Mouse (Mus musculus) lung, embryonic 14.5 days (tissue): ENCODE measurements around the gene Efr3b. TPM values are rescaled to one million over a fixed set of nuclear protein-coding genes. Genes with fewer than 3 reads are reported as not detected.
"Not testable (repeated sequence)": the region's sequence is repeated elsewhere in the genome, so short reads cannot be mapped to it uniquely, and the experiment has no call there.

Source experiments
- ATAC-seq: fragments of 200-750 bp; cut with Nextera tagmentation; 2 replicates; pipeline ENCODE4 v1.8.0; 2017; ENCODE audit warnings: mild to moderate bottlenecking, moderate TSS enrichment, moderate library complexity; ENCODE audit not compliant: insufficient read depth
- DNase-seq: peaks from one replicate; pipeline ENCODE4 v3.0.0-alpha.2; 2015
- H3K27ac ChIP-seq: fragments of 300-500 bp; sonication (generic); 2 replicates; pipeline ENCODE4 v1.5.1; 2014; ENCODE audit warnings: low read depth, mild to moderate bottlenecking, moderate library complexity
- H3K27me3 ChIP-seq: fragments of 300-500 bp; sonication (generic); 2 replicates; pipeline ENCODE4 v1.6.1; 2014; ENCODE audit warnings: low read length, control low read depth; ENCODE audit not compliant: insufficient read depth
- H3K36me3 ChIP-seq: fragments of 300-500 bp; sonication (generic); 2 replicates; pipeline ENCODE4 v1.6.1; 2014; ENCODE audit warnings: control low read depth; ENCODE audit not compliant: insufficient read depth
- H3K4me1 ChIP-seq: fragments of 300-500 bp; sonication (generic); 2 replicates; pipeline ENCODE4 v1.6.1; 2014; ENCODE audit warnings: antibody characterized with exemption, control low read depth; ENCODE audit not compliant: insufficient read depth
- H3K4me2 ChIP-seq: fragments of 300-500 bp; sonication (generic); 2 replicates; pipeline ENCODE4 v1.6.1; 2014; ENCODE audit warnings: mild to moderate bottlenecking
- H3K4me3 ChIP-seq: fragments of 300-500 bp; sonication (generic); 2 replicates; pipeline ENCODE4 v1.5.1; 2014; ENCODE audit warnings: low read depth, low read length
- H3K9ac ChIP-seq: fragments of 300-500 bp; sonication (generic); 2 replicates; pipeline ENCODE4 v1.6.1; 2014
- H3K9me3 ChIP-seq: fragments of 300-500 bp; sonication (generic); 2 replicates; pipeline ENCODE4 v1.6.1; 2016; ENCODE audit warnings: low read depth, low read length, control low read depth
- CTCF ChIP-seq: IDR thresholded peaks from 2 replicates; pipeline ENCODE4 v1.5.1; 2016; ENCODE audit warnings: antibody characterized with exemption, low read depth
- WGBS: fragments of 180-500 bp; shearing (Covaris S2); extraction: QIAGEN DNeasy Blood & Tissue Kit; methylation state at CpG from one replicate; pipeline ENCODE4 v1.1.7; 2014; 5-methylcytosine and 5-hydroxymethylcytosine counted together
- polyA plus RNA-seq: library from polyadenylated mRNA; unstranded; fragments of >200 nt; fragmentation: Nextera tagmentation; extraction: Ambion mirVana; gene quantifications from 2 replicates; pipeline ENCODE4 v1.2.1, GENCODE M21; 2014

Gene Efr3b
- polyA plus RNA-seq, 1 experiment from 2014 or later: 4.1 TPM

DNA sequence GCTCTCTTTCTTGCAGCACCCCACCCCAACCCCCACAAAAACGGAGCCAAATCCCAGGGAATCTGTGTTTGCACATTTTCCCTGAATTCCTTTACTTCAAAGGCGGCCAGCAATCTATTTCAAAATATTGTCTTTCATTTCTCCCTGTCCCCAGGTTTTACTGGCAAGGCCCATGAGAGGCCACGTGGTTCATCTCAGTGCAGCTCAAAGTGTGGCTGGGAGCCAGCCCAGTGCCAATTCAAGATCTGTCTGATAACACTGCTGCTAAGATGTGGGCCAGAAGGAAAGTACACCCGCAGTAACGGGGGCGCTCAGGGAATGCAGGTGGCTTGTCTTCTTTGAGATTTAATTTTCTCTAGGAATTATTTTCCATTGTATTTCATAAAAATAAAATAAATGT, 56.5 kb downstream of the Efr3b start:
- ATAC-seq: no peak
- peak overlapping the region; percentile 44 for H3K4me3 ChIP-seq

DNA sequence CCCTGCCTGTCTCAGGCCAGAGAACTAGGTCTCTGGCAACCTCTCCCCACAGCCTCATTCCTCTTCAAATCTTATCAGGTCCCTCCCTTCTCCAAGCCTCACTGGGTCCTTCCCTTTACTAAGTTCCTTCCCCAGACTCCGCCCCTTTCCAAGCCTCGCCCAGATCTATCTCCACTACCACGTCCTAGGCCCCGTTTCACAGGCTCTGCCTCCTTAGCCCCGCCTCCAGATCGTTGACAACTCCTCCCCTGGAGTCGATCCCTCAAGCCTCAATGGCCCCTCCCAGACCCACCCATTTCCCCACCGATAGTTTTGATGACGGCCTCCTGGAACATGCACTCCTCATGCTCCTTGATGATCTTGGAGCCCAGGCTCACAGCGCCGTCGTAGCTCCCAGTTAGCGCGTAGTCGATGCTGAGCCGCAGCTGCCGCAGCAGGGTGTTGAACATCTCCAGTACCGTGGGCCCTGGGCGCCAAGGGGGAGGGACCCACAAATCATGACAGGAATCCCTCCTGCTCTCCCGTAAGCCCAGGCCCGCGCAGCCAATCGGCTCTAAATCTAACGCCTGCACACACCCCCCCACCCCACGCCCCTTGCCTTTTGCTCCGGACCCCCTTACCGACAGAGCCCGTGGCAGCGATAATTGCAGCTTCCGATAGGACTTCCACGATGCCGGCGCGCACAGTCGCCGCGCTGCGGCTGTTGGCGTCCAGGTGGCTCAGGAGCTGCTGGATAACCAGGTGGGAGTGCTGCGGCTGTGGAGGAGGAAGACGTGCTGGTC, 57.2 kb downstream of the Efr3b start:
- Histone ChIP-seq H3K4me2 (peak overlapping the region; percentile 85), H3K9me3 (no peaks in the 10 kb centered on the region), H3K27ac (peak overlapping the region; percentile 55), H3K4me3 (peak overlapping the region; percentile 44), H3K9ac (peak overlapping the region; percentile 50), H3K4me1 (0 out of 2 replicates have a peak, but pooled peaks cover 6% of the 10 kb centered on the region), H3K36me3 (no peaks in the 10 kb centered on the region), H3K27me3 (no peaks in the 10 kb centered on the region)
- ATAC-seq (peak; percentile 98), DNase-seq (peak; percentile 97)
- WGBS: under 1% methylated on average over 40 of the region's 41 CpGs
- no peak for TF ChIP-seq CTCF

More for the DNA sequence above, 56.5 kb downstream of the Efr3b start:
- Histone ChIP-seq H3K4me2 (peak overlapping the region; percentile 85), H3K4me1 (0 out of 2 replicates have a peak, but pooled peaks cover 6% of the 10 kb centered on the region), H3K27ac (no peak overlapping the region; the same call in 1 of the 2 replicates), H3K9me3 (no peaks in the 10 kb centered on the region), H3K27me3 (no peaks in the 10 kb centered on the region), H3K9ac (no peak overlapping the region), H3K36me3 (no peaks in the 10 kb centered on the region)
- peak; percentile 67 for DNase-seq
- no peak for TF ChIP-seq CTCF
- 19% methylated on average over 6 of the region's 6 CpGs for WGBS

- TF ChIP-seq CTCF: no peak
- H3K4me1 ChIP-seq: 0 out of 2 replicates have a peak, but pooled peaks cover 6% of the 10 kb centered on the region
- no peaks in the 10 kb centered on the region for H3K27me3 ChIP-seq
- no peaks in the 10 kb centered on the region for H3K36me3 ChIP-seq
- DNase-seq (no peak), ATAC-seq (no peak)
- H3K9ac ChIP-seq: no peak overlapping the region
- WGBS: 56% methylated on average over 1 of the region's 1 CpGs
- peak overlapping the region; percentile 85 for H3K4me2 ChIP-seq
- no peaks in the 10 kb centered on the region for H3K9me3 ChIP-seq
- H3K27ac ChIP-seq: no peak overlapping the region
- H3K4me3 ChIP-seq: peak overlapping the region; percentile 44; the same call in 1 of the 2 replicates
Measured at GRCm38 (mm10) chr12:3980991-3981349, 57.7 kb downstream of the Efr3b start.

DNA sequence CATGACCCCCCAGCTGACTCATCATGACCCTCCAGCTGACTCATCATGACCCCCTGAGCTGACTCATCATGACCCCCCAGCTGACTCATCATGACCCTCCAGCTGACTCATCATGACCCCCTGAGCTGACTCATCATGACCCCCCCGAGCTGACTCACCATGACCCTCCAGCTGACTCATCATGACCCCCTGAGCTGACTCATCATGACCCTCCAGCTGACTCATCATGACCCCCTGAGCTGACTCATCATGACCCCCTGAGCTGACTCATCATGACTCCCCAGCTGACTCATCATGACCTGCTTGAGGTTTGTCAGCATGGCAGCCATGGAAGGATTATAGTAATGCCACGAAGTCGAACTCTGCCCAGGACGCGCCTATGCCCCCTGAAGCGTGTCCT, 65.5 kb downstream of the Efr3b start:
- H3K27me3 ChIP-seq, DNase-seq, H3K9me3 ChIP-seq, H3K4me1 ChIP-seq, H3K4me2 ChIP-seq, H3K4me3 ChIP-seq, H3K36me3 ChIP-seq, H3K9ac ChIP-seq, ATAC-seq, H3K27ac ChIP-seq: not testable (repeated sequence)
- 92% methylated on average over 6 of the region's 6 CpGs for WGBS

DNA sequence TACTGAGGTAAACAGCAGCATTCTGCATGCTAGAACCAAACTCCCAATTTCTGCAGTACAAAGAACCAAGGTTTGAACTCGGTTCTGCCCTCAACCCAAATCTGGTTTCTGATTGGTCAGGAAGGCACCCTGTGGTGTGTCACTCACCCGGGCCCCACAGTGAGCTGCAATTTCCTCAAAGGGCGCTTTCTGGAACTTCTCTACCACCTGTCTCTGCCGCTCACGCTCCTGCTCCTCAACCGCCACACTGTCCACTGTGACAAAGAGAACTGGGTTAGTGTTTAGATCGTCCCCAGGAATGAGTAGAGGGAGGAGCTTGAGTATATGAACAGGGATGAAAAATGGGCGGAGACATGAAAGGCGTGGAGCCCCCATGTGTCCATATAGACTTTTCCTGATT, 70.3 kb downstream of the Efr3b start:
- no peaks in the 10 kb centered on the region for H3K27me3 ChIP-seq
- H3K4me2 ChIP-seq: no peak overlapping the region
- WGBS: 61% methylated on average over 9 of the region's 9 CpGs
- H3K4me1 ChIP-seq: no peaks in the 10 kb centered on the region
- H3K9me3 ChIP-seq: no peaks in the 10 kb centered on the region
- no peak overlapping the region for H3K9ac ChIP-seq
- DNase-seq (no peak), ATAC-seq (no peak)
- 0 out of 2 replicates have a peak, but pooled peaks cover 6% of the 10 kb centered on the region for H3K36me3 ChIP-seq
- no peak overlapping the region for H3K27ac ChIP-seq
- H3K4me3 ChIP-seq: no peak overlapping the region
- no peak for TF ChIP-seq CTCF

DNA sequence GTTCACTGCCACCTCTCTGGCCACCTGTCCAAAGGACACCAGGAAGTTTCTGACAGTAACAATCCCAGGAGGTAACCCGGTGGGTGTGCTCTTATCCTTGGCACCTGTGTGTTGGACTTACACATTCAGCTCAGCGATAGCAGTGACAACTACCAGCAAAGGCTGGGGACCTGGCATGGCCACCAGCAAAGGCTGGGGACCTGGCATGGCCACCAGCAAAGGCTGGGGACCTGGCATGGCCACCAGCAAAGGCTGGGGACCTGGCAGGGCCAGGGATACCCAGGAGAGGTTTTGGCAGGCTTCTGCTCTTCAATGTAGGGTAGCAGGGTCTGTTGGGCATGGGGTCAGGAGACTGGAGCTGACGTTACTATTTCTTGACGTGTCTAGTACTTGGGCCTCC, 71.5 kb downstream of the Efr3b start:
- TF ChIP-seq CTCF: no peak
- DNase-seq (no peak), ATAC-seq (no peak)
- Histone ChIP-seq H3K4me2 (no peak overlapping the region), H3K4me3 (no peak overlapping the region), H3K4me1 (no peaks in the 10 kb centered on the region), H3K9ac (no peak overlapping the region), H3K27me3 (no peaks in the 10 kb centered on the region), H3K27ac (no peak overlapping the region), H3K36me3 (0 out of 2 replicates have a peak, but pooled peaks cover 6% of the 10 kb centered on the region), H3K9me3 (no peaks in the 10 kb centered on the region)
- 84% methylated on average over 4 of the region's 4 CpGs for WGBS

DNA sequence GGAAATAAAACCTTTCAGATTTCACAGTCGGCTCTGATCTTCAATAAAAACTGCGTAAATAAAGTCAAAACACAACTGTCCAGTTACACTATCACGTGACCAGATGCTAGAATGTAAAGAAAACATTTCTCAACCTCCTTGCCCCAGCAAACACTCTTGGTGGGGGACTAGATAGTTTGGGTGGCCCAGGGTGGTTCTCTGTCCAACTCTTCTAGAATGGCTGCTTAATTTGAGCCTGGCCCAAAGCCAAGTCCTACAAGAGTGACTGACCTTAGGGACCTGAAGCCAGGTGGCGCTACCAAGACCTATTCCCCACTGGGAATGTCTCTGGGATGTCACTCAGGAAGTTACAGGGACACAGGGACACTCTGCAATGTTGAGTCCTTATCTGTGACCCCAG, 78.2 kb downstream of the Efr3b start:
- ATAC-seq: no peak
- WGBS: 41% methylated on average over 4 of the region's 4 CpGs

More for the DNA sequence above, 78.2 kb downstream of the Efr3b start:
- peak overlapping the region; percentile 68 for H3K9ac ChIP-seq
- H3K4me2 ChIP-seq: peak overlapping the region; percentile 92
- peak overlapping the region; percentile 91; the same call in 1 of the 2 replicates for H3K27ac ChIP-seq
- peak overlapping the region; percentile 62 for H3K4me3 ChIP-seq
- H3K27me3 ChIP-seq: no peaks in the 10 kb centered on the region
- no peaks in the 10 kb centered on the region for H3K9me3 ChIP-seq
- no peaks in the 10 kb centered on the region for H3K36me3 ChIP-seq
- TF ChIP-seq CTCF: peak; percentile 33
- no peaks in the 10 kb centered on the region for H3K4me1 ChIP-seq
- DNase-seq: peak; percentile 27
